Mouse (Mus musculus) lung, adult 2 months (tissue): ENCODE measurements around the gene Acmsd.

Source experiments
- CTCF ChIP-seq: fragments of 200-500 bp; IDR thresholded peaks from 2 replicates; pipeline ENCODE4 v1.5.1; 2011; ENCODE audit warnings: mild to moderate bottlenecking, low read length, control low read depth; ENCODE audit not compliant: insufficient read depth
- POLR2A ChIP-seq: fragments of 200-500 bp; IDR thresholded peaks from 2 replicates; pipeline ENCODE4 v1.6.1; 2011; ENCODE audit warnings: low read depth, mild to moderate bottlenecking, control low read depth, low read length, borderline replicate concordance; ENCODE audit errors: extremely low read depth

GRCm38 (mm10) chr1:127716441-127716840 lies 12.8 kb upstream of the Acmsd start:
- TF ChIP-seq CTCF (no peak), POLR2A (no peak)
